Mouse (Mus musculus): ENCODE measurements around the gene Zfand3.

- no peak for TF ChIP-seq POLR2A (IDR thresholded peaks at IDR 0.05; ENCODE audit: low read depth, low read length)
- no peak for TF ChIP-seq CTCF (conservative IDR thresholded peaks at IDR 0.05; ENCODE audit: insufficient read depth, insufficient read length, low read depth, low read length)
Measured at GRCm38 (mm10) chr17:30097677-30098076, 93.1 kb downstream of the Zfand3 start.

All from kidney, adult 2 months (tissue).